Mouse (Mus musculus) kidney, adult 2 months (tissue): Measurements from ENCODE around the gene Gm10220.
"Not testable (repeated sequence)": the region's sequence is repeated elsewhere in the genome, so short reads cannot be mapped to it uniquely, and the experiment has no call there.

ENCODE experiments used
- CTCF ChIP-seq: fragments of 200-500 bp; conservative IDR thresholded peaks from 2 replicates; pipeline ENCODE4 v1.5.1; 2011; ENCODE audit warnings: low read depth, mild to moderate bottlenecking, control low read depth, low read length, moderate library complexity, mixed read lengths; ENCODE audit not compliant: insufficient read depth, insufficient read length
- POLR2A ChIP-seq: fragments of 200-500 bp; IDR thresholded peaks from one replicate; pipeline ENCODE4 v1.6.1; 2011; ENCODE audit warnings: low read depth, low read length, control low read depth

DNA sequence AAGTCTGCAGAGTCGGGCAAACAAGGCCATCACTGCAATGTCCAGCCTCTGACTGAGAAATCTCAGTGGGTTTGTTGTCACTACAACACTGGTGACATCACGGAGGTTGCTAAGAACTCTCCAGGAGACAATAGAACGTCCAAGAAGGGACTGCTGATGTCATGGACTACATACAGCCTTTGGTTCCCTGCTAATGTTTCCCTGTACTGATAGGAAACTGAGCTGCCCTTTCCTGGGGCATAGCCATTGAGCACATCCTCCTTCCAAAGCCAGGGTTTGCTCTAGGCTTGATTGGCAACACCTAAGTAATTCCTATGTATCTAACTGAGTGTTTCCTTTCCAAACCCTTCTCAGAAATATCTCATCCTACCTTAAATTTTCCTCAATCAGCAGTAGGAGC, at the start of gene Gm10220:
- TF ChIP-seq CTCF, POLR2A: not testable (repeated sequence)
